Mouse (Mus musculus): Measurements from ENCODE around the gene Bola2. TPM values are rescaled to one million over a fixed set of nuclear protein-coding genes. Genes with fewer than 3 reads are reported as not detected.

Bola2 gene
- total RNA-seq, 2 experiments from 2014 or later: 49.8 to 161 TPM

GRCm38 (mm10) chr7:126688156-126688555 lies 7.0 kb upstream of the Bola2 start:
- peak; percentile 68 for ATAC-seq (ENCODE audit: poor library complexity, severe bottlenecking)

GRCm38 (mm10) chr7:126689021-126689420 lies 6.2 kb upstream of the Bola2 start:
- ATAC-seq (ENCODE audit: poor library complexity, severe bottlenecking): no peak

DNA sequence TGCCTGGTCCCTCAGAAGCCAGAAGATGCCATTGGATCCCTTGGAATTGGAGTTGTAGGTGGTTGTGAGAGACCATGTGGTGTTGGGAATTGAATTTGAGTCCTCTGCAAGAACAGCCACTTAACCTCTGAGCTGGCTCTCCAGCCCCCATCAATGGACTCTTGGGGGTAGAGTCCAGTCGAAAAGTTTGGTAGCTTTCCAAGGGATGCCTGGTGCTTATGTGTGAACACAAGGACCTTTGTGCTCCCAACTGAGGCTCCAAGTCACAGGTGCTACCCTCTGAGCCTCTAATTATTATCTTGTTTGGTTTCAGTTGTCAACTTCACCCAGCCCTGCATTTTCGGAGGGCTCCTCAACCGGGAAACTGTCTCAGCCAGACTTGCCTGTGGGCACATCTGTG lies 4.5 kb upstream of the Bola2 start:
- ATAC-seq (ENCODE audit: poor library complexity, severe bottlenecking): no peak

DNA sequence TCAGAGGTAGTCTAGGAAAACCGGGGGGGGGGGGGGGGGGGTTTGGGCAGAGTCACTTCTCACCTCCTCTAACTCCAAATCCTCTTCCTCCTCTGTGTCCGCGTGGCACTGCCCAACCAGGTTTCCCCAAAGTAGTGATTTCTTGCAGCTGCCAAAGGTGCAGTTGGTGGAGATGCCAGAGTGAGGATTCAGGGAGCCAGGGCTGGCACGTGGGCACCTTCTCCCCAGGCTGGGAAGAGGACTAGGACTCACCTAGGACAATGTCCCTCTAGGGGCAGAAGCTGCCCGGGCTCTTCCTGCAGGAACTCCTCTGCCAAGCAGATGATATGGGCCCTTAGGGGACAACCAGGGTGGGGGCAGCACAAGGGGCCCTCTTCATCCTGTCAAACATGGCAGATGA lies 3.5 kb upstream of the Bola2 start:
- ATAC-seq (ENCODE audit: poor library complexity, severe bottlenecking): no peak

GRCm38 (mm10) chr7:126692426-126692825 lies 2.8 kb upstream of the Bola2 start:
- no peak for ATAC-seq (ENCODE audit: poor library complexity, severe bottlenecking)

- ATAC-seq (ENCODE audit: poor library complexity, severe bottlenecking): peak; percentile 26; the same call in 1 of the 2 replicates
Observed at GRCm38 (mm10) chr7:126693256-126693655, 1.9 kb upstream of the Bola2 start.

GRCm38 (mm10) chr7:126693781-126694180 lies 1.4 kb upstream of the Bola2 start:
- no peak for ATAC-seq (ENCODE audit: poor library complexity, severe bottlenecking)

GRCm38 (mm10) chr7:126694441-126695051 lies 655 bp upstream of the Bola2 start:
- ATAC-seq (ENCODE audit: poor library complexity, severe bottlenecking): no peak

DNA sequence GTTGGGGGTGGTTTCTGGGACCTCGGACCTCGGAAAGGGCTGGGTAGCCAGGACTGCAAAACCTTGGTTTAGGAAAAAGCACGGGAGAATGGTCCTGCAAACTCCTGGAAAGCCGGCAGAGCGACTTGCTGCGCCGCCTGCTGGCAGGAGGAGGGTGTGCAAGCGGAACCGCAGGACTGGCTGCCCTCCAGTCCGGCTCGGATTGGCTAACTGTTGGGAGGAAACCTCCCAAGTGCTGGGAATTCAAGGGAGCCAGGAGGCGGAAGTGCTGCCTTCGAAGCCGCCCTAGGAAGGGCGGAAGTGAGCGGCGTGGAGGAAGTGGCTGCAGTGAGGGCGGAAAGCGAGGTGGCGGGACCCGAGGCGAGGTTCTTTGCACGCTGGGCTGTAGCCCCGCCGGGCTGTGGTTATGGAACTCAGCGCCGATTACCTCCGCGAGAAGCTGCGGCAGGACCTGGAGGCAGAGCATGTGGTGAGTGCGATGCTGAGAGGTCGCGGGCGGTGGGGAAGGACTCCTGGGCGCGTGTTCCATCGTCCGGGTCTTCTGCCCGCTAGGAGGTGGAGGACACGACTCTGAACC lies 518 bp downstream of the Bola2 start, which contains the start of gene Slx1b:
TSS of gene Slx1b (minus strand) at position 154 of the 577 bp plus-strand sequence.
- ATAC-seq (ENCODE audit: poor library complexity, severe bottlenecking): peak; percentile 83

DNA sequence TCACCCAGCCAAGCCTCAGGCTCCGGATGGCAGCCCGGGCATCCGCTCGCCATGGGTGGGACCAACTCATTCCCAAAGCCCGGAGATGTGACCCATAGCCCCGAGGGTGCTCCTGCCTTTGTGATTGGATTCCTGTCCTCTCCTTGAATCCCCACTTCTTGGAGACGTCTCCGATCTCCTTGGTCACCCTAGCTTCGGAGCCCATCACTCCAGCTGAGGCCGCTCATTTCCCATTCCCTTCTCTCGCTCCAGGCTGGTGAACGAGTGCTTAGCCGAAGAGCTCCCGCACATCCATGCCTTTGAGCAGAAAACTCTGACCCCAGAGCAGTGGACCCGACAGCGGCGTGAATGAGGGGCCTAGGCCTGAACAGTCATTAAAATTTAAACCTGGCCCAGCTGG lies 1.1 kb downstream of the Bola2 start:
- no peak for ATAC-seq (ENCODE audit: poor library complexity, severe bottlenecking)

DNA sequence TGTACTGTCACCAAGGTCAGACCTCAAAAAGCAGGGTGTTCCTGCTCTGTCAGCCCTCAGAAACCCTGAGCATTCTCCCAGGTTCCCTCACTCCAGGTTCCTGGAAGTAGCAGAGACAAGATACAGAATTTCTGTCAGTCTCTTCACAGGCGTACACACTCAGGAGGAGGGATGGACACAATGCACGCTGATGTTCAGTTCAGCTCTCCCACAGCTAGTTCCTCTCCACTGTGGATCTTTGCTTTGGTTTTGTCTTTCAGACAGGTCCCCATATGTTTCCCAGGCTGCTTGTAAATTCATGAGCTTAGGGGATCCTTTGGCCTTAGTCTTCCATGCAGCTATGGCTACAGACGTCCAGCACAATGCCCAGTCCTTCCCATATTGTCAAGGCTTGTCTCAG lies 1.7 kb downstream of the Bola2 start:
- ATAC-seq (ENCODE audit: poor library complexity, severe bottlenecking): no peak

GRCm38 (mm10) chr7:126697838-126698237 lies 2.6 kb downstream of the Bola2 start:
- ATAC-seq (ENCODE audit: poor library complexity, severe bottlenecking): no peak

- ATAC-seq (ENCODE audit: poor library complexity, severe bottlenecking): no peak
Observed at GRCm38 (mm10) chr7:126700063-126701015, 5.1 kb downstream of the Bola2 start.

DNA sequence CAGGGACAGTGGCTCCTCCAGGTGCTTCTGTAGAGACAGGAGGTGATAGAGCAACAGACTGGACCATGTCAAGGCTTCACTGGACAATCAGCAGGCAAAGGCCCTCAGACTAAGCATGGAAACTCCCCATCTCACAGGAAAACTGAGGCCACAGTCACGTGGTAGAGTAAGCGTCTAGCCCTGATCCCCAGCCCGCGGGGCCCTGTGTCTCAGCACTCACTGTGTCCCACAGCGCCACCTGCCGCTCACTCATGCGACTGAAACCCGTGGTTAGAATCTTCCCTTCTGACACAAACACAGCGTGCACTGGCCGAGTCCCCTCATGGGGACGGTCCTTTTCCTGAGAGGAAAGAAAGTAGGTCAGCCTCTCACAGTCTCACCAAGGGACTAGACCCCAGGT lies 5.9 kb downstream of the Bola2 start:
- ATAC-seq (ENCODE audit: poor library complexity, severe bottlenecking): peak; percentile 40

GRCm38 (mm10) chr7:126701559-126702357 lies 6.6 kb downstream of the Bola2 start:
- ATAC-seq (ENCODE audit: poor library complexity, severe bottlenecking): no peak

- peak; percentile 47 for ATAC-seq (ENCODE audit: poor library complexity, severe bottlenecking)
Observed at GRCm38 (mm10) chr7:126702358-126702757, 7.2 kb downstream of the Bola2 start.

DNA sequence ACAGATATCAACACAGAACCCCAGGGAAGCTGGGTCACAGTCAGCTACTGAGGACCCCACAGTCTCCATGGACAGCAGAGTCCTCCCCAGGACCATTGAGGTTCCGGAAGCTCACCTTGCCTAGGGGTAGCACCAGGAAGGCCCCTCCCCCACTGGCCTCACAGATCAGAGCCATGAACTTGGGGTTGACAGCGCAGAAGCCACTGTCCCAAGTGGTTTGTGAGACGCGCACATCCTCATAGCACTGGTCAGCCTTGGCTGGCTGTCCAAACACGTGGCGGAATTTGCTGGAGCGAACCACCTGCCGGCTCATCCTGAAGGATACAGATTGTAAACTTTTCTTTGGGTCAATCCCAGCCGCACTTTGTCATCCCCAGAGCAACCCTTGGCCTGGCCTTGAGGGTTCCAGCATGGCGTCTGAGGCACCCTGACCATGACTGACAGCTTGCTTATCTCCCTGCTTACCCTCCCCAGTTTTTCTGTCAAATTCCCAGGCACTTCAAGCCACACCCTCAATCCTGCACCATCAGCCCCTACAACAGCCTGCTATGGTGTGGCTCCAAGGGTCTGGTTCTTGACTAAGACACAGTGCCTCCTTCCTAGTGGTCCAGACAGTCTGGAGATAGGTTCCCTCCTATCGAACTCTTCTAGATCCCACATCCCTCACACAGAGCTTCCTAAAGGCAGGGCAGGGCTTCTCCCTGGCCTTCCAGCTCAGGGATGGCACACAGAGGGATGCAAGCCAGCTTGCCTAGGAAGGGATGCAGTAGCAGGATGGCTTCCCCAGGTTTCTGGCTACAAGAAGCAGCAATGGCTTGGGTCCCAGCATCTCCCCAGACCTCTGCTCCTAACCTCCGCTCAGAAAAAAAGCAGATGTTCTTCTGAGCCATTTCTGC lies 7.9 kb downstream of the Bola2 start:
- ATAC-seq (ENCODE audit: poor library complexity, severe bottlenecking): no peak

- ATAC-seq (ENCODE audit: poor library complexity, severe bottlenecking): no peak
Observed at GRCm38 (mm10) chr7:126703757-126704077, 8.5 kb downstream of the Bola2 start.

DNA sequence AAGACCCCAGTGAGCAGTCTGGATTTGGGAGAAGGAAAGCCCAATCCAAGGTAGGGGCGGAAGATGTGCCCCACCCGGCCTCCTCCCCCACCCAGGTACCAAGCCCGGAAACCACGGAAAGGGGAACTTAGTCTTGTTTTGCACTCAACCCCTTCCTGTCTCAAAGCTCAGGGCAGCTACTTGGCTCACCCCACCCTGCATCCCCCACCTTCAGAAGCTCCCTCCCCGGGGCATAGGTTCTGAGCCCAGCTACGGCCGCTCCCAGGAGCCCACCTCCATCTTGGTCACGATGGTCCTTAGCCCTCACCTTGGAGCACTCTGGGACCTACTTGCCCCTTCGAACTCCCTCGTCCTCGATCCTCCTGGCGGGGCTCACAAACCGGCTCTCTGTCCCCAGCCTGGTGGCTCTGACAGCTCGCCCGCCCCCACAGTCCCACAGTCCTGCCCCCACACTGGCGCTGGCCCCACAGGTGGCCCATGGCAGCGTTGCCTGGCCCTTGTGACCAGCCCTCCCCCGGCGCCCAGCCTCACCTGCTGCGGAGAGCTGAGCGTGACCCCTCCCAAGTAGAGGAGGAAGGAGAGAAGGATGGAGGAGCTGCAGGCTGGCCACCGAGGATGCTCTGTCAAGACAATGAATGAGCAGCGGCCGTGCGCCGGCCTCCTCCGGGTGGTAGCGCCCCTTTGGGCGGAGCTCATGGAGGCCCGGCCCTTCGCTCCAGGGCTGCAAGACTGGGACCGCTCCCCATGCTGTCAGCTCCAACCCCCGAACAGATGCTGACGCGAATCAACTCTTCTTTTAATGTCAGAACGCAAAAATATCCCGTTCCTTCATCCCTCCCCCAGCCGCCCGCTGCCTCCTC lies 9.2 kb downstream of the Bola2 start:
- ATAC-seq (ENCODE audit: poor library complexity, severe bottlenecking): peak; percentile 64

Data from megakaryocyte, adult 5-6 weeks (primary cell).